Mouse (Mus musculus) hindbrain, embryonic 16.5 days (tissue): Measurements from ENCODE around the gene Hmgcll1. TPM values are rescaled to one million over a fixed set of nuclear protein-coding genes. Genes with fewer than 3 reads are reported as not detected.

ENCODE experiments used
- ATAC-seq: fragments of 200-750 bp; cut with Nextera tagmentation; 2 replicates; pipeline ENCODE4 v1.8.0; 2017; ENCODE audit warnings: moderate TSS enrichment, moderate library complexity
- H3K27ac ChIP-seq: fragments of 300-500 bp; sonication (generic); 2 replicates; pipeline ENCODE4 v1.5.1; 2014; ENCODE audit warnings: low read depth, mild to moderate bottlenecking, control low read depth, low read length, moderate library complexity
- H3K27me3 ChIP-seq: fragments of 300-500 bp; sonication (generic); replicated peaks from 2 replicates; pipeline ENCODE4 v1.6.1; 2014; ENCODE audit warnings: low read length; ENCODE audit not compliant: control insufficient read depth, insufficient read depth
- H3K36me3 ChIP-seq: fragments of 300-500 bp; sonication (generic); 2 replicates; pipeline ENCODE4 v1.6.1; 2014; ENCODE audit warnings: mild to moderate bottlenecking, low read length, moderate library complexity, mixed read lengths; ENCODE audit not compliant: control insufficient read depth, insufficient read depth
- H3K4me1 ChIP-seq: fragments of 300-500 bp; sonication (generic); 2 replicates; pipeline ENCODE4 v1.6.1; 2014; ENCODE audit warnings: low read depth, low read length; ENCODE audit not compliant: control insufficient read depth, insufficient read depth
- H3K4me2 ChIP-seq: fragments of 300-500 bp; sonication (generic); 2 replicates; pipeline ENCODE4 v1.6.1; 2014; ENCODE audit warnings: mild to moderate bottlenecking, low read length, control low read depth, moderate library complexity
- H3K4me3 ChIP-seq: fragments of 300-500 bp; sonication (generic); 2 replicates; pipeline ENCODE4 v1.5.1; 2014; ENCODE audit warnings: mild to moderate bottlenecking, low read length, control low read depth, moderate library complexity
- H3K9ac ChIP-seq: fragments of 300-500 bp; sonication (generic); 2 replicates; pipeline ENCODE4 v1.6.1; 2014; ENCODE audit warnings: low read depth, mild to moderate bottlenecking, control low read depth, low read length, moderate library complexity
- H3K9me3 ChIP-seq: fragments of 300-500 bp; sonication (generic); 2 replicates; pipeline ENCODE4 v1.6.1; 2014; ENCODE audit warnings: mild to moderate bottlenecking, low read length, moderate library complexity; ENCODE audit not compliant: control insufficient read depth
- WGBS: fragments of 180-500 bp; shearing (Covaris S2); extraction: QIAGEN DNeasy Blood & Tissue Kit; methylation state at CpG from one replicate; pipeline ENCODE4 v1.1.7; 2014; 5-methylcytosine and 5-hydroxymethylcytosine counted together
- polyA plus RNA-seq: library from polyadenylated mRNA; unstranded; fragments of >200 nt; fragmentation: Nextera tagmentation; extraction: Ambion mirVana; gene quantifications from 2 replicates; pipeline ENCODE4 v1.2.1, GENCODE M21; 2015

Hmgcll1 gene
- 22.8 and 22.9 TPM in 2 replicates for polyA plus RNA-seq

DNA sequence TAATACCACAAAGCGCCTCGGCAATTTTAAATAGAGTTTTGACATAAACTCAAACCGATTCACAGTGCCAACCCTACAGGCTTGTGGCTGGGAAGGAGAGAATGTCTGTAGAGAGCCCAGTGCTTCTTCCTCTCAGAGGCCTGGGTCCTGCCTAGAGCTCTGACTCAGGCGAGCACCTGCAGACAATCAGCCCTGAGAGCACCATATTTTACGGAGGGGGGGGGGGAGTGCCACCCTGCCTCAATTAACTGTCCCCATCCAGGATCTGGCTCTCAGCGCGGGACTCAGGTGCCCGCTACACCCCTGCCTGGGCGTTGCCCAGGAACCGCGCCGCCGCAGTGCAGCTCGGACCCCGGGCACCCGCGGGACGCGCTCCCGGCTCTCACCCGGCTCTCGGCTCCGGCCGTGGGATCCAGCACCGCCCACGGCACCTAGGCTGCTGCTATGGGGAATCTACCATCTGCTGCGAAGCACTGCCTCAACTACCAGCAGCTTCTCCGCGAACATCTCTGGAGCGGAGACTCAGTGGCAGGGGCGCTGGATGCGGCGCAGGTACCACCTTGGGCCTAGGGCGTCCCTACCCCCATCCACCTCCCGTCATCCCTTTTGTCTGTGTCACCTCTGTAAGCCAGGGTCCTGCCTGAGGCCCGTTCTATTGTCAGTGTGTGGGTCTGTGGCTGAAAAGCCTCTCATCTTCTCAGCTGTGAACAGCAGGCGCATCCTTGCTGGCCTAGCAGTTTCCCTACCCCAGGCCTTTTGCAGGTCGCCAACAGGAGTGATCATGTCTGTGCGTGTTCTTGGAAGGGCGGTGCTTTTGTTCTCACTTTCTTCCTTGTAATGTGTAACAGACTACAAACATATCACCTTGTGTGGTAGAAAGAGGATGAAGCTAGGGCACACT, at the start of gene Hmgcll1:
Hmgcll1 (plus strand) TSS at position 225 of the 901 bp plus-strand sequence.
- Histone ChIP-seq H3K27me3 (no peaks in the 10 kb centered on the region), H3K36me3 (no peaks in the 10 kb centered on the region), H3K9ac (peak within 1 kb of the TSS; percentile 88), H3K4me3 (peak within 1 kb of the TSS; percentile 57), H3K9me3 (no peaks in the 10 kb centered on the region), H3K27ac (peak within 1 kb of the TSS; percentile 91), H3K4me2 (peak within 1 kb of the TSS; percentile 87), H3K4me1 (no peaks in the 10 kb centered on the region)
- peak; percentile 93 for ATAC-seq
- WGBS = 3% methylated on average over 40 of the region's 40 CpGs

DNA sequence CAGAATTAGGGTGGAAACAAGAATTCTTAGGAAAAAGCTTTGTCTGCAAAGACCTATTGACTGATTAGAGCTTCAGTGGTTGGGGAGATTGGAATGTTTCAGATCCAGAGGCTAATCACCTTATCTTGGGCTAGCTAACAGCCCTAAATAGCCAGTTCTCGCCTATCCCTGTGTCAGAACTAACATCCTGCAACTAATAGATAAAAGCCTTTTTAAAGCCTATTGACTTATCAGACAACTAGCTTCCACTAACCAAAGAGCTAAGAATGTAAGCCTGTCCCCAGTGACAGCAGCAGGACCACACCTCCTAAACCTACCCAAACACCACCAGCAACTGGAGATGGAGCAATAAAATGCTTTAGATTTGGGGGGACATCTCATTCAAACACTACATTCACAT, 34.6 kb upstream of the Hmgcll1 start:
- Histone ChIP-seq H3K27me3 (no peaks in the 10 kb centered on the region), H3K9me3 (no peaks in the 10 kb centered on the region), H3K4me3 (no peak overlapping the region), H3K36me3 (no peaks in the 10 kb centered on the region), H3K9ac (no peak overlapping the region), H3K4me1 (no peaks in the 10 kb centered on the region), H3K27ac (no peak overlapping the region), H3K4me2 (no peak overlapping the region)
- 79% methylated on average over 1 of the region's 1 CpGs for WGBS
- ATAC-seq = no peak

DNA sequence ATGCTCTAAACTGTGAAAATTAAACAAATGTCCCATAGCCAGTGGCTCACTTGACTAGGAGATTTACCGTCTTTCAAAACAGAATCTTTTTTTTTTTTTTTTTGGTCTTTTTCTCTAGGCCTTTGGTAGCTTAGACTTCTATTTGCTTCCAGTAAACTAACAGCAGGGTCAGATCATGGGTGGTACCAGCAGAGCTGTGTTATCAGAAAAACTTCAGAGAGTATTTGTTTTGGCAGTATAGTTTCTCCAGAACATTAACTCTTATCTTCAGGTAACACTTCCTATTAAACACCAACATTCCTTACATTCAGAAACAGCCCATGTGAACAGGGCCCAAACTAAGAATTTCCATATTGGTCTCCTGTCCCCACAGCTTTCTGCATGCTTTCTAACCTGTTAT, 33.5 kb upstream of the Hmgcll1 start:
- 93% methylated on average over 1 of the region's 1 CpGs for WGBS
- H3K27me3 ChIP-seq = no peaks in the 10 kb centered on the region

GRCm38 (mm10) chr9:75989491-75989890, 25.2 kb upstream of the Hmgcll1 start:
- Histone ChIP-seq H3K9ac (no peak overlapping the region), H3K9me3 (no peaks in the 10 kb centered on the region), H3K4me1 (no peaks in the 10 kb centered on the region), H3K4me2 (no peak overlapping the region), H3K4me3 (no peak overlapping the region), H3K27me3 (no peaks in the 10 kb centered on the region), H3K27ac (no peak overlapping the region), H3K36me3 (no peaks in the 10 kb centered on the region)
- 88% methylated on average over 4 of the region's 4 CpGs for WGBS
- ATAC-seq = no peak

More for the DNA sequence above, 33.5 kb upstream of the Hmgcll1 start:
- no peak overlapping the region for H3K4me3 ChIP-seq
- H3K9me3 ChIP-seq = no peaks in the 10 kb centered on the region
- no peak overlapping the region for H3K27ac ChIP-seq
- ATAC-seq = no peak
- H3K36me3 ChIP-seq = no peaks in the 10 kb centered on the region
- H3K9ac ChIP-seq = no peak overlapping the region
- H3K4me1 ChIP-seq = no peaks in the 10 kb centered on the region
- no peak overlapping the region for H3K4me2 ChIP-seq

DNA sequence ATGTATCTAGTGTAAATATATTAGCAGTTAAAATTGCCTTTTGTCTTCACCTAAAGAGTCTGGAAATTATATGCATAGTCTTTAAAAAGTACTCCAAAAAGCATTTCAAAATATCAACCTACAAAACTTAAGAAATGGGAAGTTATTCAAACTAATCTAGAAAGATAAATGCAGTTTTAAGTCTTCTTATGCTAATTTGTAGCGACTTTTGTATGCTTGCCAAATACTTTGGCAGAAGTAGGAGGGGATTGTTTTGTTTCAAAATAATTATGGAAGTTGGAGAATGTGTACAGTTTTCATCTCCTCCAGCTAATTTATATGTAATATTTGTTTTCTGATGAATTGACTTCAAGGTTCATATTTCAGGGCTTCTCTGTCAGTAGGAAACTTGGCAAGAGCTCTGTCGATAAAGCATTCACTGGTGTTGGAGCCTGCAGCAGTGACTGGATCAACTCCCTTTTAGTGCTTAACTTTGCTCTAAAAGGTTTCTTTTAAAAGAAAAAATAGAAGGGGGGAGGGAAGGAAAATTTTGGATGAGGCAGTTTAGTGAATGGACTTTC, 15.8 kb upstream of the Hmgcll1 start:
- Histone ChIP-seq H3K27ac (no peak overlapping the region), H3K9ac (no peak overlapping the region), H3K9me3 (no peaks in the 10 kb centered on the region), H3K4me2 (no peak overlapping the region), H3K36me3 (no peaks in the 10 kb centered on the region), H3K4me3 (no peak overlapping the region), H3K27me3 (no peaks in the 10 kb centered on the region), H3K4me1 (peaks cover 2% of the 10 kb centered on the region; the same call in 1 of the 2 replicates)
- ATAC-seq = no peak
- 56% methylated on average over 2 of the region's 2 CpGs for WGBS

DNA sequence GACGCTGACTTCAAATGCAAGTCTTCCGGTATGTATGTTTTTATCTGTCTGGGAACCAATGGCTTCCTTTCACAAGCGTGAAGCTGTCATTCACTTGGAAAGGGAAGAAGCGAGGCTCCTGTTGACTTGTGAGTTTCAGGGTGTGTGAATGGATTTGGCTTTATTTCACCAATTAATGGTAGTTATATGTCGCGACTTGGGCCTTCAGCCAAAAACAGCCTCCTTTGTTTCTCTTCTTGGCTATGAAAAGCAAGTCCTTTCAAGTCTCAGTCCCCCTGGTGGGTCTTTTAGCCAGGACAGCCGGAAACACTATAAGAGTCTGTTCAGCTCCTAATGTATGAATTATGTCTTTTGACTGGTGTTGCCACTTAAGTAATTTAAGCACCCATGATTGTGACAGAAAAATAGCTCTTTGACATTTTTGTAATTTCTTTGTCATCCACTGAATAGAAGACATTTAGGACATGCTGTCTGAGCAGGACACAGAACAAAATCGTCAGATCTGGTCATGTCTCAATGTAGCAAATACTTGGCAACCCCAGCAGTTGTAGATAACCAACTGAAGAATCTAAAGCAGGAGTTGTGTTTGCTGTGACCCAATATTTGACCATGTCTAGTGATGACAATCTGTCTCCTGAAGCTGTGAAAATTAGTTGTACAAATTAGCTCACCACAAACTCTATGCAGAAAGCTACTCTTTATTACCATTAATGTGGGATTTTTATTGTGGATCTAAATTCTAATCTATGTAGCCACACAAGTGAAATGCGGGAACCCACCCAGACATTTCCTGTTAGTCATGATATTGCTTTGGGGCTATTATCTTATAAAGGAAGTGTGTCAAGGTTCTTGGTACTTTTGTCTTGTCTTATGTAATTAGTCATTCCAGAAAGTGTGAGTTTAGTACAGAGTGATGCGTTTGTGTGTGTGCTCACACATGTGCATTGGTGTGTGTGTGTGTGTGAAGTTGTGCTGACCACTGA, 13.5 kb upstream of the Hmgcll1 start:
- peak; percentile 82 for ATAC-seq
- H3K27ac ChIP-seq = no peak overlapping the region
- WGBS = 35% methylated on average over 10 of the region's 10 CpGs
- H3K27me3 ChIP-seq = no peaks in the 10 kb centered on the region
- H3K4me3 ChIP-seq = no peak overlapping the region
- H3K9ac ChIP-seq = no peak overlapping the region
- H3K36me3 ChIP-seq = no peaks in the 10 kb centered on the region
- peaks cover 2% of the 10 kb centered on the region; the same call in 1 of the 2 replicates for H3K4me1 ChIP-seq
- H3K4me2 ChIP-seq = peak overlapping the region; percentile 38
- no peaks in the 10 kb centered on the region for H3K9me3 ChIP-seq

GRCm38 (mm10) chr9:76003066-76003465, 11.6 kb upstream of the Hmgcll1 start:
- H3K36me3 ChIP-seq = no peaks in the 10 kb centered on the region
- H3K27me3 ChIP-seq = no peaks in the 10 kb centered on the region
- H3K9me3 ChIP-seq = no peaks in the 10 kb centered on the region
- H3K9ac ChIP-seq = no peak overlapping the region
- ATAC-seq = no peak
- H3K27ac ChIP-seq = no peak overlapping the region
- 81% methylated on average over 3 of the region's 3 CpGs for WGBS
- peaks cover 2% of the 10 kb centered on the region; the same call in 1 of the 2 replicates for H3K4me1 ChIP-seq
- H3K4me3 ChIP-seq = no peak overlapping the region
- H3K4me2 ChIP-seq = no peak overlapping the region

- no peaks in the 10 kb centered on the region for H3K27me3 ChIP-seq
- H3K4me1 ChIP-seq = peaks cover 2% of the 10 kb centered on the region; the same call in 1 of the 2 replicates
- no peak overlapping the region for H3K4me3 ChIP-seq
- no peaks in the 10 kb centered on the region for H3K9me3 ChIP-seq
- H3K27ac ChIP-seq = no peak overlapping the region
- no peak for ATAC-seq
- WGBS = 78% methylated on average over 6 of the region's 6 CpGs
- no peaks in the 10 kb centered on the region for H3K36me3 ChIP-seq
- H3K4me2 ChIP-seq = no peak overlapping the region
- H3K9ac ChIP-seq = no peak overlapping the region
Measured at GRCm38 (mm10) chr9:76003637-76004036, 11.0 kb upstream of the Hmgcll1 start.
